ENCODE assay signal across 13 mouse cellular contexts in the genomic region with DNA sequence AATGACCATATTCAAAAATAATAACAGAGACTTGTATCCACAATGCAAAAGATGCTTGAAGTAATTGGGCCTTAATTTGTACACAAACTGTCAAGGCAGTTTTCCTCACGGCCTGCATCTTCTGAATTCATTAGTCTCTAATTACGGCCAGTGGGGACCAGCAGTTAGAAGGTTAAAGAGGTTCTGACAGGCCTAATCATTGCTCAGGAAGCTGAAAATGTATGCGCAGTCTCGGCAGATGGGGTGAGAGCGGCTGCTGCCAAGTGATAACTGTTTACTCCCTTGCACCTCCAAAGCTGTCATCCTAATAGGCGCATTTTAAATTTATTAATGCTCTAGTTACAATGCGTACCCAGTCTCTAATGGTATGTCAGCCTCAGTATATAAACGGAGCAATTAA.
DNase-seq lines count a peak whose midpoint lies in the region; ATAC-seq and TF ChIP-seq lines count a peak whose summit lies in the region.
"Had no signal": no experiment of that assay in that cellular context is flagged by ENCODE, and none has a peak within 500 bp of the region (broad histone marks: within the 10 kb centered on the region; RNA-seq: fewer than 3 reads in every experiment).

No protein-coding gene starts in this region.

- no peak overlapping the region for H3K4me3 ChIP-seq in embryonic facial prominence, embryonic 14.5 days (ENCODE audit: low read depth, low read length)
- H3K4me3 ChIP-seq in embryonic facial prominence, embryonic 10.5 days, result no peak overlapping the region
- no peak overlapping the region for H3K4me3 ChIP-seq in forebrain, embryonic 14.5 days (ENCODE audit: low read depth, low read length)
- no peak overlapping the region for H3K4me3 ChIP-seq in midbrain, postnatal 0 days (ENCODE audit: low read depth, low read length)
- no peak overlapping the region for H3K4me3 ChIP-seq in intestine, embryonic 15.5 days (replicated peaks)
- H3K4me3 ChIP-seq: embryonic facial prominence, embryonic 13.5 days; limb, embryonic 10.5 days; midbrain, embryonic 12.5 days had no signal

- H3K4me1 ChIP-seq in embryonic facial prominence, embryonic 14.5 days (ENCODE audit: control insufficient read depth, insufficient read depth, low read length), result no peaks in the 10 kb centered on the region
- H3K4me1 ChIP-seq in embryonic facial prominence, embryonic 10.5 days, result peaks cover 4% of the 10 kb centered on the region; the same call in 1 of the 2 replicates
- H3K4me1 ChIP-seq in forebrain, embryonic 14.5 days (ENCODE audit: control insufficient read depth, insufficient read depth, low read length), result peaks cover 11% of the 10 kb centered on the region
- H3K4me1 ChIP-seq in midbrain, postnatal 0 days (ENCODE audit: insufficient read depth, low read length), result no peaks in the 10 kb centered on the region
- no peaks in the 10 kb centered on the region for H3K4me1 ChIP-seq in intestine, embryonic 15.5 days (replicated peaks)
- H3K4me1 ChIP-seq: embryonic facial prominence, embryonic 13.5 days had no signal

- peak; percentile 67 for DNase-seq in embryonic facial prominence, embryonic 14.5 days (ENCODE audit: low spot score)
- DNase-seq in embryonic facial prominence, embryonic 10.5 days (ENCODE audit: low spot score), result no peak
- peak; percentile 84 for DNase-seq in forebrain, embryonic 14.5 days (ENCODE audit: low spot score)
- DNase-seq in layer of hippocampus, adult 8-10 months (ENCODE audit: low spot score in 2 of 2), result peak; percentile 20 to 39
- peak; percentile 71 for DNase-seq in midbrain, postnatal 0 days (ENCODE audit: low spot score)
- no peak for DNase-seq in left cerebral cortex, postnatal 25 days (ENCODE audit: low spot score in 2 of 2)
- DNase-seq in lung, postnatal 14 days, result no peak
- DNase-seq: heart, postnatal 10 days; kidney, adult 9 months had no signal

- no peak overlapping the region for H3K9ac ChIP-seq in embryonic facial prominence, embryonic 14.5 days (ENCODE audit: low read depth, low read length)
- H3K9ac ChIP-seq in forebrain, embryonic 14.5 days (ENCODE audit: low read length), result no peak overlapping the region
- no peak overlapping the region for H3K9ac ChIP-seq in midbrain, postnatal 0 days (replicated peaks; ENCODE audit: low read length, poor library complexity, severe bottlenecking)
- H3K9ac ChIP-seq in intestine, embryonic 15.5 days, result no peak overlapping the region
- H3K9ac ChIP-seq: embryonic facial prominence, embryonic 13.5 days; midbrain, embryonic 12.5 days had no signal

- peak; percentile 50; the same call in 1 of the 2 replicates for ATAC-seq in embryonic facial prominence, embryonic 14.5 days (ENCODE audit: low read depth)
- ATAC-seq in forebrain, embryonic 14.5 days, result peak; percentile 88
- ATAC-seq in midbrain, postnatal 0 days (ENCODE audit: low FRiP score), result no peak
- no peak for ATAC-seq in intestine, embryonic 15.5 days

- no peaks in the 10 kb centered on the region for H3K27me3 ChIP-seq in embryonic facial prominence, embryonic 14.5 days (replicated peaks; ENCODE audit: control insufficient read depth, insufficient read depth, low read length)
- H3K27me3 ChIP-seq in embryonic facial prominence, embryonic 10.5 days (replicated peaks; ENCODE audit: low read depth, poor library complexity, severe bottlenecking), result peaks cover 27% of the 10 kb centered on the region
- H3K27me3 ChIP-seq in forebrain, embryonic 14.5 days (replicated peaks; ENCODE audit: control insufficient read depth, insufficient read depth, low read length), result peaks cover 3% of the 10 kb centered on the region
- no peaks in the 10 kb centered on the region for H3K27me3 ChIP-seq in midbrain, postnatal 0 days (ENCODE audit: insufficient read depth, low read length)
- no peaks in the 10 kb centered on the region for H3K27me3 ChIP-seq in intestine, embryonic 15.5 days (replicated peaks)
- H3K27me3 ChIP-seq: embryonic facial prominence, embryonic 13.5 days had no signal

- no peaks in the 10 kb centered on the region for H3K9me3 ChIP-seq in embryonic facial prominence, embryonic 14.5 days (ENCODE audit: control insufficient read depth, low read length)
- H3K9me3 ChIP-seq in embryonic facial prominence, embryonic 10.5 days, result no peaks in the 10 kb centered on the region
- H3K9me3 ChIP-seq in forebrain, embryonic 14.5 days (replicated peaks; ENCODE audit: control insufficient read depth, low read length), result no peaks in the 10 kb centered on the region
- H3K9me3 ChIP-seq in midbrain, postnatal 0 days (ENCODE audit: low read length), result no peaks in the 10 kb centered on the region
- H3K9me3 ChIP-seq in intestine, embryonic 15.5 days, result no peaks in the 10 kb centered on the region
- H3K9me3 ChIP-seq: embryonic facial prominence, embryonic 13.5 days; limb, embryonic 10.5 days; midbrain, embryonic 12.5 days had no signal

- H3K27ac ChIP-seq in embryonic facial prominence, embryonic 14.5 days (replicated peaks; ENCODE audit: low read depth, low read length), result no peak overlapping the region
- no peak overlapping the region for H3K27ac ChIP-seq in embryonic facial prominence, embryonic 10.5 days (replicated peaks)
- H3K27ac ChIP-seq in forebrain, embryonic 14.5 days (ENCODE audit: low read depth, low read length), result no peak overlapping the region
- no peak overlapping the region for H3K27ac ChIP-seq in midbrain, postnatal 0 days (ENCODE audit: low read depth, low read length)
- H3K27ac ChIP-seq in intestine, embryonic 15.5 days, result no peak overlapping the region
- H3K27ac ChIP-seq: embryonic facial prominence, embryonic 13.5 days; limb, embryonic 10.5 days; midbrain, embryonic 12.5 days had no signal

- no peak overlapping the region for H3K4me2 ChIP-seq in embryonic facial prominence, embryonic 14.5 days (ENCODE audit: low read depth, low read length)
- H3K4me2 ChIP-seq in forebrain, embryonic 14.5 days (ENCODE audit: low read length), result no peak overlapping the region
- H3K4me2 ChIP-seq in midbrain, postnatal 0 days (ENCODE audit: low read depth, low read length, poor library complexity, severe bottlenecking), result no peak overlapping the region
- H3K4me2 ChIP-seq in intestine, embryonic 15.5 days (replicated peaks), result no peak overlapping the region
- H3K4me2 ChIP-seq: embryonic facial prominence, embryonic 13.5 days; midbrain, embryonic 12.5 days had no signal

- intact Hi-C loops in left cerebral cortex, postnatal 25 days (cut with DNase I), result no loop called here

- 51% methylated on average over 8 of the region's 8 CpGs for WGBS in embryonic facial prominence, embryonic 14.5 days
- WGBS in embryonic facial prominence, embryonic 10.5 days, result 56% methylated on average over 8 of the region's 8 CpGs
- 11% methylated on average over 8 of the region's 8 CpGs for WGBS in forebrain, embryonic 14.5 days
- WGBS in midbrain, postnatal 0 days, result 35% methylated on average over 8 of the region's 8 CpGs
- 52% methylated on average over 8 of the region's 8 CpGs for WGBS in intestine, embryonic 15.5 days

- TF ChIP-seq CTCF in midbrain, postnatal 0 days (IDR thresholded peaks at IDR 0.05), result no peak

- H3K36me3 ChIP-seq in embryonic facial prominence, embryonic 14.5 days (ENCODE audit: control insufficient read depth, insufficient read depth, low read length), result no peaks in the 10 kb centered on the region
- H3K36me3 ChIP-seq in embryonic facial prominence, embryonic 10.5 days (replicated peaks), result no peaks in the 10 kb centered on the region
- no peaks in the 10 kb centered on the region for H3K36me3 ChIP-seq in forebrain, embryonic 14.5 days (ENCODE audit: control insufficient read depth, insufficient read depth, low read length)
- H3K36me3 ChIP-seq in midbrain, postnatal 0 days (ENCODE audit: insufficient read depth, low read length), result no peaks in the 10 kb centered on the region
- no peaks in the 10 kb centered on the region for H3K36me3 ChIP-seq in intestine, embryonic 15.5 days
- H3K36me3 ChIP-seq: embryonic facial prominence, embryonic 13.5 days; limb, embryonic 10.5 days; midbrain, embryonic 12.5 days had no signal

Comparison
In these comparisons a context has a peak if more than half of its experiments do, and no peak if none do; other contexts are left out.
1. DNase-seq: peak in embryonic facial prominence, embryonic 14.5 days (single experiment), forebrain, embryonic 14.5 days (single experiment), layer of hippocampus, adult 8-10 months (2 of 2) and midbrain, postnatal 0 days (single experiment); none in embryonic facial prominence, embryonic 10.5 days (single experiment), left cerebral cortex, postnatal 25 days (0 of 2) and lung, postnatal 14 days (single experiment).
2. ATAC-seq: peak in embryonic facial prominence, embryonic 14.5 days (single experiment) and forebrain, embryonic 14.5 days (single experiment); none in midbrain, postnatal 0 days (single experiment) and intestine, embryonic 15.5 days (single experiment).